Mouse (Mus musculus) forebrain, embryonic 10.5 days (tissue): ENCODE data around the gene Vegfb. TPM values are rescaled to one million over a fixed set of nuclear protein-coding genes. Genes with fewer than 3 reads are reported as not detected.
A peak's percentile ranks its signal among the peaks of the same experiment; 100 is the strongest.

Source experiments
- DNase-seq: peaks from one replicate; pipeline ENCODE4 v3.0.0-alpha.2; 2017; ENCODE audit warnings: low spot score; ENCODE audit errors: extremely low spot score
- H3K27ac ChIP-seq: fragments of 300-500 bp; sonication (generic); 2 replicates; pipeline ENCODE4 v1.5.1; 2016; ENCODE audit warnings: mild to moderate bottlenecking
- H3K27me3 ChIP-seq: fragments of 300-500 bp; sonication (generic); 2 replicates; pipeline ENCODE4 v1.6.1; 2016; ENCODE audit warnings: mild to moderate bottlenecking; ENCODE audit not compliant: poor library complexity, severe bottlenecking
- H3K36me3 ChIP-seq: fragments of 300-500 bp; sonication (generic); replicated peaks from 2 replicates; pipeline ENCODE4 v1.6.1; 2016; ENCODE audit warnings: mild to moderate bottlenecking, moderate library complexity
- H3K4me1 ChIP-seq: fragments of 300-500 bp; sonication (generic); 2 replicates; pipeline ENCODE4 v1.6.1; 2016
- H3K4me3 ChIP-seq: fragments of 300-500 bp; sonication (generic); 2 replicates; pipeline ENCODE4 v1.5.1; 2016; ENCODE audit warnings: mild to moderate bottlenecking, moderate library complexity
- H3K9me3 ChIP-seq: fragments of 300-500 bp; sonication (generic); 2 replicates; pipeline ENCODE4 v1.6.1; 2016; ENCODE audit warnings: mild to moderate bottlenecking, moderate library complexity
- WGBS: fragments of 180-500 bp; shearing (Covaris S2); methylation state at CpG from one replicate; pipeline ENCODE4 v1.1.7; 2016; 5-methylcytosine and 5-hydroxymethylcytosine counted together
- polyA plus RNA-seq: library from polyadenylated mRNA; unstranded; fragments of >200 nt; fragmentation: Nextera tagmentation; extraction: Ambion mirVana; gene quantifications from 2 replicates; pipeline ENCODE4 v1.2.1, GENCODE M21; 2016

Vegfb gene
- polyA plus RNA-seq, 1 experiment from 2014 or later = 31.0 TPM

DNA sequence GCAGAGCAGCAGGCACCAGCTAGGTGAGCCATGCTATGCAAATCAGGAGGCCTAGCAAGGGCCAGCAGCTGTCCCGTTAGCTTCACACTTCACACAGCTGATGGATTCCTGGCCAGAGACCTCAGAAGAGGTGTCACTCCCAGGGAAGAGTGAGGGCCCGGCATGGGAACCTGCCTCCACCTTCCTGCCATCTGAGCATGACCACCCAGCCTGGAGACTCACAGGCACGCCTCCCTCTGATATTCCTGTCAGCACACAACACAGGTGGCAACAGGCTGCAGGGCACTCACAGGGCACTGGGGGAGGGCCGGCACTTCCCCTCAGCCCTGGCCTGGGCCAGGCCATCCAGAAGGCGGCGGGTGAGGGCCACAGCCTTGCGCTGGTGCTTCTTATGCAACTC is 32.0 kb downstream of the Vegfb start:
- H3K27ac ChIP-seq = no peak overlapping the region
- peaks cover 23% of the 10 kb centered on the region for H3K4me1 ChIP-seq
- no peak overlapping the region for H3K4me3 ChIP-seq
- H3K9me3 ChIP-seq = no peaks in the 10 kb centered on the region
- 86% methylated on average over 7 of the region's 7 CpGs for WGBS
- DNase-seq = no peak
- H3K36me3 ChIP-seq = peaks cover 64% of the 10 kb centered on the region
- no peaks in the 10 kb centered on the region for H3K27me3 ChIP-seq

DNA sequence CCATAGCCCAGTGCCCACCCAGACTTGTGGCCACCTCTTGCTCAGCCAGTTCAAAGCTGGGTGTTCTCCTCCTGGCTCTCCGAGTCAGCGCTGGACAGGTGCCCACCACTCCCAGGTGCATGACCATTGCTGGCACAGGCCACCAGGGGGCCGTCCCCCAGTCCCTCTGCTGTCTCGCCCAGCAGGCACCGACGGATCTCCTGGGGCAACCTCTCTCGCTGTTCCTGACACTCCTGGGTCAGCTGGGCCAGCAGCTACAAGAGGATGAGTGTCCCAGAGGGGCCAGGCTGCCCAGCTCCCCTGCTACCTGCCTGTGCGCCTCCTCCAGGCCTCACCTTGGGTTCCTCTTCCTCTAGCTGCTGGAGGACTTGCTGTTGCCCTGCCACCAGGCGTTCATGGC is 33.4 kb downstream of the Vegfb start:
- H3K27me3 ChIP-seq = no peaks in the 10 kb centered on the region
- peak overlapping the region; percentile 18; the same call in 1 of the 2 replicates for H3K4me3 ChIP-seq
- no peak for DNase-seq
- H3K4me1 ChIP-seq = peaks cover 33% of the 10 kb centered on the region
- H3K9me3 ChIP-seq = no peaks in the 10 kb centered on the region
- no peak overlapping the region for H3K27ac ChIP-seq
- H3K36me3 ChIP-seq = peaks cover 50% of the 10 kb centered on the region
- WGBS = 64% methylated on average over 9 of the region's 9 CpGs

DNA sequence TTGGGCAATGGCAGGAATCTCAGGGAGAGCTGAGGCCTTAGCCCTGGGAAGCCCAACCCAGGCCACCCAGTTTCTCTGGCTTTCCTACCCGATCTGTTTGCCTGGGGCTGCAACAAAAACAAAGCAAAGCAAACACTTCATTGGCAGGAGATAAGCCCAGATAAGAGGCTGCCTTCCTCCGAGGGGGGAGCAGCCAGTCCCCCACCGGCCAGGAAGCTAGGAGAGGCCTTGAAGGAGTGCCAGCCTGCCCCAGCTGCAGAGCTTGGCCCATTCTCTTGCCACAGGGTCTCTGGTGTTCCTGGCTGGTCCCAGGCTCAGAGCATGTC is 34.8 kb downstream of the Vegfb start:
- Histone ChIP-seq H3K4me3 (peak overlapping the region; percentile 69), H3K9me3 (no peaks in the 10 kb centered on the region), H3K27me3 (no peaks in the 10 kb centered on the region), H3K4me1 (peaks cover 33% of the 10 kb centered on the region), H3K36me3 (peaks cover 42% of the 10 kb centered on the region), H3K27ac (peak overlapping the region; percentile 97)
- no peak for DNase-seq
- WGBS = 19% methylated on average over 3 of the region's 3 CpGs

DNA sequence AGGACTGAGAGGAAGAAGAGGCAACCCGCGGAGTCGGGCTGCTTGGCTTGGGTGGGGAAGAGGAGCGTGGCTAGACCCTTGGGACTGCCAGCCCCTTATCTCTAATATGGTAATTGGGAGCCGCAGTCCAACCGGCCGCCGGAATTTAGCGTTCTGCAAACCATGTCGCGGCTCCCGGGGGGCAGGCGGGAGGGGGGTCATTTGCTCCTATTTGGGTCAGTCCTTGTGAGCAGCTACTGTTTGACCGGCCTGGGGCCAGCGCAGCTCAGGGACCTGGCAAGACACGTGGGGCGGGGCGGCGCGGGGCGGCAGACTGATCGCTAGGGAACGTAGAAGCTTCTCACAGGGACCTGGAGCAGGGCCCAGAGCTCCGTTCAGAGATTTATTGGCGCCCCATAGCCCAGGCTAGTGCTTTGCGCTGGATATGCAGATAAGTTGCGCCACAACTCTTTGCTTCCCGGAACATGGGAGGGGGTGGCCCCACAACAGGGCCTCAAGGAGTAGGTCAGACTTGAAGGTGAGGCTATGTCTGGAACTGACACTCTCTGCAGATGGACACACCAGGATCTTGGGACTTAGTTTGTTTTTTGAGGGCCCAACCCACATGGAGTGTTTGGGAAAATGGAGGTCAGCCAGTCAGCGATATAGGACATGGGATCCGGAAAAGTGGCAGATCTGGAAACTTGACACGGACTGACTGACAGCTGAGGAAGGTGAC is 35.3 kb downstream of the Vegfb start:
- Histone ChIP-seq H3K9me3 (no peaks in the 10 kb centered on the region), H3K27me3 (no peaks in the 10 kb centered on the region), H3K4me3 (peak overlapping the region; percentile 69), H3K27ac (peak overlapping the region; percentile 97), H3K4me1 (peaks cover 33% of the 10 kb centered on the region), H3K36me3 (peaks cover 36% of the 10 kb centered on the region)
- DNase-seq = peak; percentile 67
- WGBS = 3% methylated on average over 31 of the region's 31 CpGs

DNA sequence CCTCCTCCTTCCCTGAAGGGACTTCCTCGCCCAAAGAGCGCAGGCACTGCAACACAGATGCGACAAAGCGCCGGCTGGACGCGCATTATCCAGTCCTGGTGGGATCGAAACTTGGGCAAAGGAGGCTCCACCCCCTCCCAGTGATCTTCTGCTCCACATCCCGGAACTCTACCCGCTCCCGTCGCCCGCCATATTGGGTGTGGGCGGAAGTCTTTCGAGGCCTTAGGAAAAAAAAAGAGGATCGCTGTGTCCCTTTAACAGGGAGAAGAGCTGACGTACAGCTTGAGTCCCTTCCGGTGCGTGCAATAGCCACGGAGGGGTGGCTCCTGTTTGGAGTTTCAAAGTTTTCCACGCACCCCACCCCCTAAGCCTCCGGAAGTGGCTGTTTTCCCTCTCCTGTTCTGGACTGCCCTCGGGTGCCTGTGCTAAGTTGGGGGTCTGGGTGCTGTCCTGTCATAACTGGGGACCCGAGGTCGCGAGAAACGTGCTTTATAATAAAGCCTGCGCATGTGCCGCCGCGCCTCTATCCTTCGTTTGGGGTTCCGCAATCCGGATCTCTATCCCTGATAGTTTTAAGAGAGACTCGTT is 36.0 kb downstream of the Vegfb start:
- DNase-seq = peak; percentile 93
- no peaks in the 10 kb centered on the region for H3K9me3 ChIP-seq
- peak overlapping the region; percentile 97 for H3K27ac ChIP-seq
- under 1% methylated on average over 35 of the region's 35 CpGs for WGBS
- H3K4me1 ChIP-seq = peaks cover 33% of the 10 kb centered on the region
- peaks cover 30% of the 10 kb centered on the region for H3K36me3 ChIP-seq
- peak overlapping the region; percentile 69 for H3K4me3 ChIP-seq
- no peaks in the 10 kb centered on the region for H3K27me3 ChIP-seq

DNA sequence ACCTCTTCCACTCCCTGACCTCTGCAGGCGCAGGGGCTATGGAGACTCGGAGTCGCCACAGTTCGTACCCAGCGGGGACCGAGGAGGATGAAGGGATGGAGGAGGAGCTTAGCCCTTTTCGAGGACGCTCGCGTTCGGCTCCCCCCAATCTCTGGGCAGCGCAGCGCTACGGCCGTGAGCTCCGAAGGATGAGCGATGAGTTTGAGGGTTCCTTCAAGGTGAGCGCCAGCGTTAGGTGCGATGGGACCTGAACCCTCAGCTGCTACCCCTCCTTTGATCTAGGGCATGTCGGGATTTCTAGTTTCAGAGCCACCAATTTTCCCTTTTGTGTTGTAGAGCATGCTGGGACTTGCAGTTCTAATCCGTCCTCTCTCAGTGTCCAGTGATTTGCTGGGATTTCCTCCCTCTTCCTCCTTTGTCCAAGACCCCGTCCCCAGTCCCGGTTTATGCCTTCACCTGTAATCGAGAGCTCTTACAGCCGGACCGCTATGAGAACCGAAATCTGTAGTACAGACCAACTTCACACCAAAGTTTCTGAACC is 36.8 kb downstream of the Vegfb start:
- H3K27ac ChIP-seq = peak overlapping the region; percentile 97
- H3K4me3 ChIP-seq = peak overlapping the region; percentile 69
- peaks cover 33% of the 10 kb centered on the region for H3K4me1 ChIP-seq
- H3K9me3 ChIP-seq = no peaks in the 10 kb centered on the region
- no peaks in the 10 kb centered on the region for H3K27me3 ChIP-seq
- DNase-seq = peak; percentile 73
- under 1% methylated on average over 28 of the region's 28 CpGs for WGBS
- H3K36me3 ChIP-seq = peaks cover 26% of the 10 kb centered on the region

DNA sequence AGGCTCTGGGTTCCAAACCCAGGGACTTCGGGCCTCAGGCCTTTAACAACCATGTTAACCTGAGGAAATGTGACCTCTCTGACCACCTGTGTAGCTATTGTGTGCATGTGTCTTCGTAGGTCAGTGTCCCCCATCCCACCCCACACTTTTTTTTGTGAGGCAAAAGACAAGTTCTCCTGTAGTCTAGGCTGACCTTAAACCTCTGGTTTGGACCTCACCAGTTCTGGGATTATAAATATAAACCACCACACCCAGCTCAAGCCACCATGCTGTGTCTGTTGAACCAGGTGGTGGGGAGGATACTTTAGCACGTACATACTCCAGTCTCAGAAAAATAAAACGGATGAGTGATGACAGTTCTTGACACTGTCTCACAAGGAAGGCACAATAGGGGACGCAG is 37.5 kb downstream of the Vegfb start:
- Histone ChIP-seq H3K27me3 (no peaks in the 10 kb centered on the region), H3K4me1 (peaks cover 33% of the 10 kb centered on the region), H3K9me3 (no peaks in the 10 kb centered on the region), H3K27ac (peak overlapping the region; percentile 97), H3K4me3 (peak overlapping the region; percentile 69), H3K36me3 (peaks cover 25% of the 10 kb centered on the region)
- DNase-seq = no peak
- WGBS = 66% methylated on average over 5 of the region's 5 CpGs

DNA sequence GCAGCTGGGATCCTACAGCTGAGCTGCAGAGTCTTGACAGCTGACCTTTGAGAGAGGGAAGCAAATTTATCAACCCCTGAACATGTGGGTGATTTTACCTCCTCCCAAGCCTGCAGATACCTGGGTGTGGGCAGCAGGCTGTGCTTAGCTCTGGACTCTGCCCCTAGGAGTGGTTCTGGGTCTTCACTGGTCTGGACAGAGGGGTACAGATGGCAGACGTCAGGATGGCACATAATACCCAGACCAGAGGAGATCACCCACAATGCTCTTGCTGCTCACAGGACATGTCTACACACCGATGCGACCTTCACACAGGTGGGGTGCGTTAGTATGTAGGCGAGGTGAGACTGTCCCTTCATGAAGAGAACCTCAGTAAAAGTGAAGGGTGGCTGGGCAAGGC is 37.9 kb downstream of the Vegfb start:
- WGBS = 89% methylated on average over 5 of the region's 5 CpGs
- Histone ChIP-seq H3K36me3 (peaks cover 24% of the 10 kb centered on the region), H3K4me3 (peak overlapping the region; percentile 69; the same call in 1 of the 2 replicates), H3K27me3 (no peaks in the 10 kb centered on the region), H3K4me1 (peaks cover 33% of the 10 kb centered on the region), H3K9me3 (no peaks in the 10 kb centered on the region), H3K27ac (no peak overlapping the region)
- DNase-seq = no peak

DNA sequence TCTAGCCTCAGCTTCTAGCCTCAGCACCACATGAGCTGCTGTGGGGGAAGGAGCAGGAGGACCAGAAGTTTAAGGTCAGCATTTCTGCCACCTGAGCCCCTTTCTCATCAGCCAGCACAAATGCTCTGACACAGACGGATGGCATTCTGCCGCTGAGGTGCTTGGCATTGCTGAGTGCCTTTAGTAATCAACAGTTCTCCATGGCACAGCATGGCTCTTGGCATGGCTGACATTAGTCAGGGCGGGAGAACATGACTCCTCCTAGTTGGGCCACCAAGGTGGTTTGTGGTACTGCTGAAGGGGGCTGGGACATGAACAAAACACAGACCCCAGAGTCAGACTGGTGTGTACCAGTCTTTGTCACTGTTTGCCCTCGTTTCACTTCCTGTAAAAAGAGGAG is 39.3 kb downstream of the Vegfb start:
- no peaks in the 10 kb centered on the region for H3K9me3 ChIP-seq
- DNase-seq = no peak
- peaks cover 18% of the 10 kb centered on the region for H3K36me3 ChIP-seq
- H3K4me3 ChIP-seq = no peak overlapping the region
- H3K27ac ChIP-seq = no peak overlapping the region
- H3K4me1 ChIP-seq = peaks cover 28% of the 10 kb centered on the region
- no peaks in the 10 kb centered on the region for H3K27me3 ChIP-seq
- WGBS = 84% methylated on average over 4 of the region's 4 CpGs

DNA sequence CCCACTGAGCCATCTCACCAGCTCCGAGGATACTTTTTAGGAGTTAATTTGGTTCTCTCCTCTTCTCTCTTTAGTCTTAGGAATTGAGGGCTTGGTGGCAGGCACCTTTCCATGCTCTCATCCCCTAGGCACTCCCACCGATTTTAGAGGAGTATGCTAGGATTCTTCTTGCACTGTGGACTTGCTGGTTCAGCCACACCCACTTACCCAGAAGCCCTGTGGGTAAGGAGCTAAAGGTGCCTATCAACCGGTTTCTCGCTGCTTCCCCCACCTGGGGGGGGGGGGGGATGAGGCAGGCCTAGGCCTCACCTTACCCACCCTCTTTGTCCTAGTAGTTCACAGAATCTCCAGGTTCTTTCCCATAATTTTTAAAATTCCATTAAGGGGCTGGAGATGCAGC is 39.7 kb downstream of the Vegfb start:
- Histone ChIP-seq H3K9me3 (no peaks in the 10 kb centered on the region), H3K27me3 (no peaks in the 10 kb centered on the region), H3K36me3 (peaks cover 18% of the 10 kb centered on the region), H3K4me1 (peaks cover 28% of the 10 kb centered on the region), H3K27ac (no peak overlapping the region), H3K4me3 (no peak overlapping the region)
- WGBS = 52% methylated on average over 4 of the region's 4 CpGs
- no peak for DNase-seq

DNA sequence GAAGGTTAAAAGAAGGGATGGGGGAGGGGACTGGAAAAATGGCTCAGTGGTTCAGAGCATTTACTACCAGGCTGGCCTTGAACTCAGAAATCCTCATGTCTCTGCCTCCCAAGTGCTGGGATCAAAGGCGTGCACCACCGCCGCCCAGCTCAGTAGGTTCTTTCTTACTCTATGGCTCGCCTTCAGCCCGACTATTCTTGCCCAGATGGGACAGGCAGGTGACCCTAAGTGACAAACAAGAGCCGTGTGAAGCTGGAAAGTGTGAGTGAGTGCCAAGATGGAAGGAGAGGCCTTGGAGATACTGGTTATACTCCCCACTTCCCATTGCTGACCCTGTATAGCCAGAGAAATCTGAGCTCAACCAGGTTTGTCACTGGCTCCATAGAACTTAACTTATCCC is 43.7 kb downstream of the Vegfb start:
- H3K4me3 ChIP-seq = no peak overlapping the region
- peaks cover 18% of the 10 kb centered on the region for H3K36me3 ChIP-seq
- H3K9me3 ChIP-seq = no peaks in the 10 kb centered on the region
- peaks cover 39% of the 10 kb centered on the region for H3K4me1 ChIP-seq
- DNase-seq = no peak
- peaks cover 5% of the 10 kb centered on the region for H3K27me3 ChIP-seq
- 93% methylated on average over 6 of the region's 6 CpGs for WGBS
- no peak overlapping the region for H3K27ac ChIP-seq

DNA sequence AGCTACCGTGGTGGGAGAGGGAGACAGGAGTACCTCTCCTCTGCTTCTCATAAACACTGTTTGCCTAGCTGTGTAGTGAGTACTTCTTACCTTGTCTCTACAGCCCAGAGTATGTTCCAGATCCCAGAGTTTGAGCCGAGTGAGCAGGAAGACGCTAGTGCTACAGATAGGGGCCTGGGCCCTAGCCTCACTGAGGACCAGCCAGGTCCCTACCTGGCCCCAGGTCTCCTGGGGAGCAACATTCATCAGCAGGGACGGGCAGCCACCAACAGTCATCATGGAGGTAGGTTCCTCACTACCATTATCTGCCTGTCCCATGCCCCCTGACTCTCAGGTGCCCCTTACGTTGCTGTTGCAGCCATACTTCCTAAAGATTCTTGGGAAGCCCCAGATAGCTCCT is 44.7 kb downstream of the Vegfb start:
- peaks cover 39% of the 10 kb centered on the region for H3K4me1 ChIP-seq
- H3K4me3 ChIP-seq = peak overlapping the region; percentile 83
- H3K36me3 ChIP-seq = peaks cover 19% of the 10 kb centered on the region
- 25% methylated on average over 5 of the region's 5 CpGs for WGBS
- H3K27ac ChIP-seq = peak overlapping the region; percentile 95
- DNase-seq = no peak
- peaks cover 14% of the 10 kb centered on the region for H3K27me3 ChIP-seq
- H3K9me3 ChIP-seq = no peaks in the 10 kb centered on the region

DNA sequence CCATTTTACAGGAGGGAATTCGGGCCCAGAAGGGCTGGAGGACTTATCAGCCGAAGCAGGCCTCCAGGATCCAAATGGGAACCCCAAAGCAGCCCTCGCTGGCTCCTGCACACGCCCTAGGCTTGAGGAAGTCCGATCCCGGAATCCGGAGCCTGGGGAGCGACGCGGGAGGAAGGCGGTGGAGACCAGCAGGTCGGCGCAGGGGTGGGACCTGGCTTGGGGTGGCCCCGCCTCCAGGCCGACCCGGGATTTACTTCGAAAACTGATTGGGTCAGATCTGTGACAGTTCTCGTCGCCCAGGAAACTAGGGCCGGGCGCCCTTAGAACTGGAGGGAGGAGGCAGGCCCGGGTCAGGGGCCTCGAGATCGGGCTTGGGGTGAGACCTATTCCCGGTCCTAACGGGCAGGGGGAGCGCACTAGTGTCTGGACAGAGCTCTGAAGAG is 45.2 kb downstream of the Vegfb start, which contains the start of gene Gpr137:
Gene Gpr137, minus strand, starts transcription at position 232 of the 443 bp plus-strand sequence.
- Histone ChIP-seq H3K9me3 (no peaks in the 10 kb centered on the region), H3K36me3 (peaks cover 18% of the 10 kb centered on the region)
- WGBS = under 1% methylated on average over 27 of the region's 27 CpGs

More for the DNA sequence above, 45.2 kb downstream of the Vegfb start, which contains the start of gene Gpr137:
- peak; percentile 92 for DNase-seq
- Histone ChIP-seq H3K4me1 (peaks cover 39% of the 10 kb centered on the region), H3K27me3 (peaks cover 16% of the 10 kb centered on the region), H3K4me3 (peak within 1 kb of the TSS; percentile 83), H3K27ac (peak within 1 kb of the TSS; percentile 95)
